Mouse (Mus musculus) adrenal gland, adult (tissue): ENCODE results near the gene 4931422A03Rik.
A peak's percentile ranks its signal among the peaks of the same experiment; 100 is the strongest.

Experiments used
- DNase-seq, 2 experiments: peaks; one replicate each; pipeline ENCODE4 v3.0.0; 2022 to 2023; ENCODE audit warnings: low spot score in 1 of 2; ENCODE audit not compliant: inconsistent age in 2 of 2

The 4931422A03Rik gene

DNA sequence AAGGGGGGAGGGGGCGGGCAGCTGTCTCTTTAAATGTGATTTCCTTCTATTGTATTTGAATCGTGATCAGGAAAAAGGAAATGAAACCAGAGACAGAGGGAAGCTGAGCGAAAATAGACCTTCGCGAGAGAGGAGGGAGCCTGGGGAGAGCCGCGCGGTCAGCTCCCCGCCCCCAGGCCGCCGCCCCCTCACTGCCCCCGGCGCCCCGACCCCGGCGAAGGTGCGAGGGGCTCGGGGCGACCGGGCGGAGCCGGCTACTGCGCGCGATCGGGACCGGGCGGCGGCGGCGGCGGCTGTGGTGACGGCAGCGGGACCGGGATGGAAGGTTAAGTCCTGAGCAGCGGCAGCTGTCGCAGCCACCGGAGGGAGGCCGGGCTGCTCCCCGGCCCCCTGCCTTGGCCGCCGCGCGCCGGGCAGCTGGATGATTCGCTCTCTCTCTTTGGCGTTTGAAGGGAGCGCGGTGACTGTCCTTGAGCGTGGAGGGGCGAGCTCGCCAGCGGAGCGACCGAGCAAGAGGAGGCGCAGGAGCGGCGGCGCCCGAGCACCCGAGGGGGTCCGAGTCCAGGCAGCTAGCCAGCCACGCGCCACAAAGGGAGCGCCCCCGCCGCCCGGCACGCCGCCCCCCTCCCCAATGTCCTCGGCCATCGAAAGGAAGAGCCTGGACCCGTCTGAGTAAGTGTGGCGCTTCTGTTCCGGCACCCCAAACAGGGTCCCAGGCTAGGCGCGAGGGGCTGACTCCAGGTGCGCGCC, 57.9 kb downstream of the 4931422A03Rik start:
- DNase-seq = peak; percentile 70 to 89

DNA sequence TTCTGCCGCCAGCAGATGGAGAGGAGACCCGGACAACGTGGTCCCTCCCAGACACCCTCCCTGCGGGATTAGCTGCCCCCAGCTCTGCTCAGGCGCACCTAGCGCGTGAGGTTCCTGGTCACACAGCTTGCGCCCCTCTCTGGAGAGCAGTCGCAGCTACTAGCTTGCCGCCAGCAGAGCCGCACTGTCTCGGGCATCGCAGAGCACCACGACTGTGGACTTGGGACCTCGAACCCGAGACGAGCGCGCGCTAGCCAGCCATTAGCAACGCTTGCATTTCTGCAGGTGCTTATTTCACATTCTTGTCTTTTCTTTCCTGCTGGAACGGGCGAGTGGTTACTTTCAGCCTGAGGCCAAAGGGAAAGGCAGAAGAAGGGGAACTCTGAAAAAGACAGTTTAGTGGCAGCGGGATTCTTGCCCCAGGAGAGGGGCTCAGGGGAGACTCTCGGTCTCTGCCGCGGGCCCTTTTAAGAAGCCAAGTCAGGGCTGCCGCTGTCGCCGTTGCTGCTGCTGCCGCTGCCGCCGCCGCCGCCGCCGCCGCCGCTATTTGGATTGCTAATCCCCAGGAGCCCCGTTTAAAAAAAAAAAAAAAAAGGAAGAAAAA, 58.6 kb downstream of the 4931422A03Rik start:
- DNase-seq = peak; percentile 70 to 85

DNA sequence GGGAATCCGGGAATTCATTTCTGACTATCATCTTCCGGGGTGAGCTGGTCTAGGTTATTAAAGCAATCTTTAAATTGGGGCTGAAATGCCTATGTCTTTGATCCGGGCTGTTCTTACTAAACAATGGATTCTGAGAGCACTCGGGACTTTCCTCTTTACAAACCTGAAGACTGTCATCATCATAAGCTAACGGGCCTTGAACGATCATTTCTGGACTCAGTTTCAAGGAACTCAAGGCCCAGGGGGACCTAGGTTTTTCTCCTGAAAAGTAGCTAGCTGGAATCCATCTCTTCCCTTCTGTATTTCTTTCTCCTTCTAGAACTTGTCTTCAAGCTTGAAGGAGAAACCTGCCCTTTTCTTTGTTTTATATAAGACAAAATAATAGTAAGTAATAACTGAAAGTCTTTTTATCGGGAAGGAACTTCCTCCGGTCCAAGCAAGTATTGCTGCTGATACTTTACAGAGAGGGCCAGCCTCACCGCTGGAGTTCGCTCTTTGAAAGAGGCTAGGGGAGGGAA, 59.2 kb downstream of the 4931422A03Rik start:
- DNase-seq = peak in 1 of 2 experiments; percentile 57

DNA sequence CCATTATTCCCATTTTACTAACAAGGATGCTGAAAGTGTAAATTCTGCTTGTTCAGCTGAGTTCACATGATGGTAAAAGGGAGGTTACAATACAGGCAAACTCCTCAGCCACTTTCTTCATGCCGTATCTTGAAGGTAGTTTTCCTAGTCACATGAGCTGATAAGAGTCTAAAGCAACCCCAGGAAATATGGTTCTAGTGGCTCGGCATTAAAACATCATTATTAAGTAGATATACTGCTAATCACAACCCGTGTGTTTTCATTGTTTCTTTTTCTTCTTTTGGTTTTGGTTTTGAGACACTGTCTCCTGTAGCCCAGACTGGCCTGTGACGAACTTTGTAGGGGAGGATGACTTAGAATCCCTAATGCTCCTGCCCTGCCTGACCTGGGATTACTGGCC, 60.0 kb downstream of the 4931422A03Rik start:
- DNase-seq = no peak

DNA sequence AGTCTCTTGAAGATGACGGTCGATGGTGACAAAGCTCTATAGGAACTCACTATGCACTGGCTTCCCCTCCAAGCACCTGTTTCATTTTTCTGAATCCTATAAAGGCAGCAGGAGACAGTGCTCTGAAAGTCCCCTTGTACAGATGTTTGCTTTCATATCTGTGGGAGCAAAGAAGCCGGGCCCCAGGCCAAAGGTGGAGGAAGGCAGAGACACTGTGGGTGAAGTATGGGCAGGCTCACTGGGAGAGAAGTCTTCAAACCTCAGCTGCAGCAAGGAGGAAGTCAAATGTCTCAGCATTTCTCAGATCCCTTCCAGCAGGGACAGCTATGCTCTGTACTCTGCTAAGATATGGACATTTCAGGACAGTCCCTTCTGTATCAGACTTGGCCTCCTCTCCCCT, 62.8 kb downstream of the 4931422A03Rik start:
- DNase-seq = no peak

DNA sequence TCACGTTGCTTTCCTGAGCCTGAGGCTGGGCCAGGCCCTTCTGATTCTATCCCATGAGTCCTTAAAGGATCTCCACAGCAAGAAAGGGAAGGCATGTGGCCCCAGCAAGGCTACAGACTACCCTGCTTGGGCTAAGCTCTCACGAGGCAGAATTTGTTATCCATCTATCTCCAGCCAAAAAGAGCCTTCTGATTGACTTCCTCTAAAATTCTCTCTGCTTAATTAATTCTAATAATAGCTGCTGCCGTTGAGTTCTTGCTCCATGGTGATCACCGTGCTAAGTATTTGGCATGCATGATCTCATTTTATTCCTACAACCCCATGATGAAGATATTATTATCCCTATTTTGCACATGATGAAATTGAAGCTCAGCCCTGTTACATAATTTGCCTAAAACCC, 65.8 kb downstream of the 4931422A03Rik start:
- no peak for DNase-seq

DNA sequence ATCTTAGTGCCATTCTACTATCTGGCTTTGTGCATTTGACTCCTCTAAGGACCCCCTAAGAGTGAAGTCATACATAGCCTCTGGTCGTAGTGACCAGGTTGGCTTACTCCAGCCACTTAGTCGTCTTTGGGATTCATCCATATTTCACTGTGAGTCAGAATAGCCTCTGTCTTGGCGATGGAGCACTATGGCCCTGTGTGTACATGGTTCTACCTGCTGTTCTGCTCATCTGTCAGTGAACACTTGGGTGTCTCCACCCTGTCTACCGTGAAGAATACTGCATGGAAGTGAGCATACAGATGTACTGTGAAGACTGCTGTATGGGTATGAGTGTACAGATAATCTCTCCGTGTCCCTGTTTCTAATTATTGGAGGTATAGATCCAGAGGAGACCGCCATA, 68.6 kb downstream of the 4931422A03Rik start:
- no peak for DNase-seq

DNA sequence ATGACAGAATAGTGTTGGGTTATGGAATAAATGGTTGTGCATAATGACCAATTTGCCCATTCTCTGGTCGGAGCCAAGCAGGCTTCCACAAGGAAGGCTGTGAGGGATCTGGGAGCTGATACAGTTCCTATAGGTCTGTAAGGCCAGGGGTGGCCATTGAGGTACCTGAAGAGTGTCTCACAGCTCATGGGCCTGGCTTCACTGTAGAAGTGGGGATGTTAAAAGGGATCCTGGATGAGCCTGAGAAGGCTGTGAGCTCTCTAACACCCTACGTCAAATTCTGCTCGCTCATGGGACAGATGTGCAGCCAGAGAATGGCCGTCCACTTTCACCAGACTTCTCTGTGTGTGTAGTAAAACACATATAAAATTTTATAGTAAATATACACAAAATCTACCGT, 69.1 kb downstream of the 4931422A03Rik start:
- DNase-seq = no peak

DNA sequence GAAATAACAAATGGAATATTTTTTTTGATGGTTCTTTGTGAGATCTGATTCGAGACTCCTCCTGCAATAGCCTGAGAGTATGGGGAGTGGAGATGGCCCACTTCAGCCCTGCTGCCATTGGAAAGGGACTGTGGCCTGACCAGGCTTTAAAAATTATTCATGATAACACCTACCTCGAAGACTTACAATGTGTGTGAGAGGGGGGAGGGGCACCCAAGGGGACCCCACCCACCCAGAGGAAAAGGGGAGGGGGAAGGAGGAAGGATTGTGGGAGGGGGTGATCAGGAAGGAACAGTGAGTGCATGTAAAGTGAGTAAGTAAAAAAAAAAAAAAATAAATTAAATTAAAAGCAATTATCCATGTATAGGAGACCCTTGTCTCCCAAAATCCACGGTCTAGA, 69.5 kb downstream of the 4931422A03Rik start:
- DNase-seq = no peak

DNA sequence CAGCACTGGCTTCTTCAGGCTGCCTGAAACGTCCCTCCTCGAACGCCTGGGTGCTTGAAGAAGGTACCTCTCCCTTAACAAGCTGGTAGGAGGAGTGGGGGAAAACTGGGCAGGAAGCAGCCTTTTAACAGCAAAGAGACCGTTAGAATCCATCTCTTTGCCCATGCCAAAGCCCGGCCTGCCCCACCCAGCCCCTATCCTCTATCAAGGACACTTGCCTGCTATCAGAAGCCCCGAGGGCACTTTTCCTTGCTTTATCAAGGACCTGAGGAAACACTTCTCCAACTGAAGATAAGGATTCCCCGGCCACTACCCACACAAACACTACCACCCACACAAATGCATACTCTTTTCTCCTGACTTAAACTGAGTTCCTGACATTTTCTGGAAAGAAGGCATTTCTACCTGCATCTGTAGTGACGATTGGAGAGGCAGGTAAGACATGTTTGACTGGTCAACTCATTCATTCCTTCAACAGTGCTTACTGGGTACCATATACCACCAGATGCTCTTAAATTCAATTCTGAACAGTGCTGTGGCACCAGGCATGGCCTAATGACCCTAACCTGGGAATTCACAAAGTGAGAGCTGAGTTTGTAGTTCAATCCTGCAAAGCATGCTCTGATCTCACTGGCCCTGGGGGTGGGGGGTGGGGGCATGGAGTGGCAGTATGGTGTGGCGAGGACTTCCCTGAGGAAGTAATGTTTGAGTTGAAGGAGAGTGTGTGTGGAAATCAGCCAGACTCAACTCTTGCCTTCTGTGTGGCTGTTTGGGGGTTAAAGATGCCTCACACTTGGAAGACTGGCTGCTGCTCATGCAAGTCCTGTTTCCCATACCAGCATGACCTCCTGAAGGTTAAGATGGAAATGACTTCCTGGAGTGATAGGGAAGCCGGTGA, 70.3 kb downstream of the 4931422A03Rik start, which contains the start of gene Lmo2:
Gene Lmo2 (plus strand): TSS at position 338 of the 898 bp plus-strand sequence.
- DNase-seq = no peak

DNA sequence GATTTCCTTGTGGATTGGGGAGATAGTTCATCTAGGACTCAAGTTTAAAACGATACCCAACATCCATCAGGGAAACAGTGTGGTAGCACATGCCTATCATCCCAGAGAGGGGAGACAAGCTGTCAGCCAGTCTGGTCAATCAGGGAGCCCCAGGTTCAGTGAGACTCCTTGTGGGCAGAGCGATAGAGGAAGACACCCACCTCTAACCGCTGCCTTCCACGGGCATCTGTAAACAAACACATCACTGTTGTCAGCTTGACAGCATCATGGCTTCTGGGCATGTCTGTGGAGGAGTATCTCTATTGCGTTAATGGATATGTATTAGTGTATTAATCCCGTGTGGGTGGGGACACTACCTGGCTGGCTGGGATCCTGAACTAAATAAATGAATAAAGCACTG, 71.3 kb downstream of the 4931422A03Rik start:
- DNase-seq = no peak

DNA sequence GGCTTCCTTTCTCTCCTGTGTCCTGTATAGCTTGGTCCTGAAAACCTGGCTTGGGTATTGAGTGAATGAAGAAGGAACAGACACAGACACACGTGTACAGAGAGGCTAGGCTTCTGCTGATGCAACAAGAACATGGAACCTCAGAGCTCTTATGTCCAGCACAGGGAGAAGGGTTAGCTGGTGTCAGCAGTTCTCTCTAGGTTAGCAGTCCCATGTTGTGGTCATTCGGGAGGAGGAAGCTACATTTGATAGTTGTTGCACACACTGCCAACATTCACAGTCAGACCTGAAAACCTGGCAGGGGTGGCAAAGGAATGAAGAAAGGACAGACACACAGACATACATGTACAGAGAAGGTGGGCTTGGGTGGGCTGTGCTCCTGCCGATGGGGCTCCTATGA, 72.4 kb downstream of the 4931422A03Rik start:
- no peak for DNase-seq

DNA sequence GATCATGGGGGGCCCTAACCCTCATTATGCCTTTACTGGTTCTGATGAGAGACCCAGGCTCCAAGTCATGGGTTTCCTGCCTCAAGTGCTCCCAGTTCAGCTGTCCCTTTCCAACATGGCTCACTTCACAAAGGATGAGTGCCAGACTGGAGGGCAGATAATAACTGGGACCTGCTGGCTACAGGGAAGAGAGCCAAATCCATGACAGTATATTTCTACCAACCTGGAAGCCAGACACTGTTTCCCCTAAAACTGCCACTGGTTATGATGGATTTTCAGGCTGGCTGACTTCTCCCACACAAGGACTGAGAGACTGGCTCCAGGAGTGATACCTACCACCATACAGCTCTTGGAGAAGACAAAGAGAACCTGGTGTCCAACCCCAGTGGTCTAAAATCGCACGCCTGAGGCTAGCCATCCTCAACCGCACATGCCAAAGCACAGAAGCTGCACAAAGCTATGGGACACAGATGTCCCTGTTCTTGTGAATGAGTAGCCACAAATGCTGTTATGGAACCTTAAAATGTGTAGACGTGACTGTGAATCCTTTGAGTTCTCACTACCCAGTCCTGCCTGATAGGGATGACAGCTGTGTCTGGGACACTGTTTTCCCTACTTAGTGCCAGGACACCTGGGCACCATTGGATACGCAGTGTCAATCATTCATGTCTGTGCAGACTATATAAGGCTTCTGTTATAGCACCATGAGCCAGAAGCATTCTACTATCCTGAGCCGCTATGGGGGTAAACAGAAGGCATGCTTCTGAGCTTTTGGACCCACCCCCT, 74.9 kb downstream of the 4931422A03Rik start:
- no peak for DNase-seq

DNA sequence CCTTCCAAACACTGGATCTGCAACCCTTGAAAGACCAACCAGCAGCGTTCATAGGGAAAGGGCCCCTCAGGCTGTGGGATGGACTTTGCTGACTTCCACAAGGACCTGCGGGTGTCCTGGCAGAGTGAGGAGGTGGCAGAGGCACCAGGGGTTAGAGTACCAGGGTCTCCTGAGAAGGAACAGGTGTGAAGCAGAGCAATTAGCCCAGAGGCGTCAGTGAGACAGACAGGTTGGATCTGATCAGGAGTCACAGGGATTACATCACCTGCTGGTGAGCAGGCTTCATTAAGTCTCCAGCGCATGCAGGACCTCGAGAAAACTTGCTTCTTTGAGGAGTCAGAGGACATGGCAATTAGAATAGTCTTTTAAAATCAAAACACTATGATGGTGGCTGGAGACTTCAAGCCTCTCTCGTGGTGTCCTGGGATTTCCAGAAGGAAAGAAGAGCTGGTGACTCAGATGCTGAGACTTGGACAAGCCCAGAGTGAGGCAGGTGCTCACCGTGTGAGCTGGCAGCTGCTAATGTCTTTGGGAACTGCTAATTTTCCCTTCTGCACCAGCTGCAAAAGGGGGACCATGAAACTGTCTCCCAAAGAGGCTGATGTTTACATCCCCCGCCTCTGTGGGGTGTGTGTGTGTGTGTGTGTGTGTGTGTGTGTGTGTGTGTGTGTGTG, 80.0 kb downstream of the 4931422A03Rik start:
- DNase-seq = no peak

DNA sequence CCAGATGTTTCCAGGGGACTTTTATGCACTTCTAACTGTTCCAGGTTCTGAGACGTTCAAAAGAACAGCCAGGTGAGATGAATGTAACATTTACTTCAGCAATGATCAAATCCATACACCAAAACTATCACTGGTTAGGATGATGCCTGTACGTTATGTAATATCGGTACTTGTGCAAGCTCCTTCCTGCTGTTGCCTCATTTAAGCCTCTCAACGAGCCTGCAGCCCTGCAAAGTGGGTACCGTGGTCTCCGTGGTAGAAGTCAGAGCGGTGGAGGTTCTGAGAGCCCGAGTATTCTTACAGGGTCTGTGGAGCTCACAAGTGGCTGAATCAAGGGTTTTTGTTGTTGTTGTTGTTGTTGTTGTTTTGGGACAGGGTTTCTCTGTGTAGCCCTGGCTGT, 81.3 kb downstream of the 4931422A03Rik start:
- DNase-seq = no peak

DNA sequence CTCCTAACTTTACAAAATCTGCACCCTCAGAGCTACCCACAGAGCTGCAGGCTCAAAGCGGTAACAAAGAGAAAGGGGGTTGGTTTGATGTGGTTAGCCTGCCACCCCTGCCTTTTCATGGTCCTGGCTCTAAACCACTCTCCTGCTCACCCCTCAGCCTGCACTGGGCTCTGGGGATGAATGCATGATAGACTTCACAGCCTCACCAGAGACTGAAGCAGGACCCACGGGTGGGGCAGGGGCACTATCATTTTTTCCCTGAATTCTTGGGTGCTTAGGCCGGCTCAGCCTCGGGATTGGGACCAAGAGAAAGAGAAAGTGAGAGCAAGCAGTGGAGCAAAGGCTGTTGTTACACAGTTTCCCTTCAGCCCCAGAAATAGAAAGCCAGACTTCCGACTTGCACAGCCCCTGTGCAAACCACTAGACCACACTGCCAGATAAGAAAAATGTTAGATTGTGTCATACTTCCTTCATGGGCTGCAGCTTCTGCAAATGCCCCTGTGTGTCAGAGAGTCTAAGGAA, 82.5 kb downstream of the 4931422A03Rik start:
- DNase-seq = peak in 1 of 2 experiments; percentile 22

DNA sequence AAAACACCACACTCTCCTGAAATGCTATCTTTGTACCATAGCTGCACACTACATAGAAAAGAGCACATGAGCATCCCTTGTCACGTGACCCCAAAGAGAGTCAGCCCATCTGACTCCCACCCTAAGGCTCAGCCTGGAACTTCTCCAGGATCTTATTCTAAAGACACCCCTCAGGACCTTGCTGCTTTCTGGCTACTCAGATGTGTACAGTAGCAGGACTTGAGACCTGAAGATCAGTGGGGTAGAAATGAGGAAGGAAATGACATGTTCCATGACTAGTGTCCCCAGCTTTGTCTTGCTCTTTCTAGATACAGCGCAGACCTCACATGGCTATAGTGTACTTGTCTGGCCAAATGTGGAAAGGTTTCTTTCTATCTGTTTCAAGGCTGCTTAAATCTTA, 83.3 kb downstream of the 4931422A03Rik start:
- no peak for DNase-seq

DNA sequence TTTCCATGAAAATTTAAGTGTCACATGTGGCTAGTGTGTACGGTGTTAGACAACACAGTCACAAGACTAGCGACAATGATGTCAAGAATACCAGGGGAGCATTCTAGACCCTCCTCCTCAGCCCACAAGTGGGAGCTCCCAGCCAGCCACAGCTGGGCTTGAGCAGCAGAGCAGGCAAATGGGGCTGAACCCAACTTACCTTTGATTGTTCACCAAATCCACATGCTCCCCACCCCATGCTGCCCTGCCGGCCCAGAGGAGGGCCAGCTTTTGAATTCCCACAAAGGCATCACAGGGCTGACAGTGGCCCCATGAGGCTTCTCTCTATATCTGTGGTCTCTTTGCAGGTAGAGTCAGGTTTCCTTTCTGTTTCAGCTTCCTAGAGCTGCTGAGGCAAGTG, 87.1 kb downstream of the 4931422A03Rik start:
- DNase-seq = no peak

DNA sequence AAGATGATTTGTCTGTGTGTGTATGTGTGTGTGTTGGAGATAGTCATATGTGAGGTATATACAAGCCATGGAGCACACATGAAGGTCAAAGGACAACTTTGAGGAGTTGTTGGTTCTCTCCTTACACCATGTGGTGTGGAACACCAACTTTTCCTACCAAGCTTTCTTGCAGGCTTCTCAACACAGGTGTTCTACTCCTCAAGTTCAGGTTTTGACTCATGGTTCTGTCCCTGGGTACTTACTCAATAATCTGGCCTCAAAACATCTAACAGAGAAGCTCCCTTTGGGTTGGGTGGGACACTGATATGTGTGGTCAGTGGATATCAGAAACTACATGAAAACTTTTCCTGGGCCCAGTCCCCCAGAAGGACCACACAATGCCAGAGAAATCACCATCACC, 89.2 kb downstream of the 4931422A03Rik start:
- no peak for DNase-seq

DNA sequence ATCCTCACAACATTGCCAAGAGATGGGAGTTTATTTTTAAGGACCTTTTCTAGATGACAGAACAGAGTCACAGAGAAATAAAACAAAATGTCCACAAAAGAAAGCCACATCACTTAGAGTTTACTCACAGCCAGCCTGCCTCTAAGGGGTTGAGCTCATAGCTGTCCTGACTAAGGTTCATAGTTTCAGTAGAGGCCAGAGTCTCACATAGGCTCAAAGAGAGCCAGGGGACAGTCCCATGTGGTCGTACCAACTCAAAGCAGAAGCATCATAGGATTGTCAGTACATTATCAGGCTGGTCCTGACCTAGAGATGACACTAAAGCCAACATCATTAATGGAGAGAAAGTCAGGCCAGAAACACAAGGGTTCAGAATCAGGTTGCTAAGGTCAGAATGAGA, 89.6 kb downstream of the 4931422A03Rik start:
- DNase-seq = no peak
